Mouse (Mus musculus) retina, embryonic 14.5 days (tissue): ENCODE measurements around the gene Tmem207.

ENCODE experiments used
- DNase-seq: peaks from one replicate; pipeline ENCODE4 v3.0.0-alpha.2; 2015; ENCODE audit warnings: low spot score

The Tmem207 gene

GRCm38 (mm10) chr16:26456182-26456581 is 70.4 kb downstream of the Tmem207 start:
- no peak for DNase-seq

GRCm38 (mm10) chr16:26454163-26454562 is 72.4 kb downstream of the Tmem207 start:
- no peak for DNase-seq
